Mouse (Mus musculus) cerebellum, postnatal 25 days (tissue): ENCODE data around the gene Mmp27.
A peak's percentile ranks its signal among the peaks of the same experiment; 100 is the strongest.

Source experiments
- DNase-seq, 2 experiments: peaks; one replicate each; pipeline ENCODE4 v3.0.0; 2021; ENCODE audit warnings: mixed read lengths in 2 of 2

Mmp27 gene

DNA sequence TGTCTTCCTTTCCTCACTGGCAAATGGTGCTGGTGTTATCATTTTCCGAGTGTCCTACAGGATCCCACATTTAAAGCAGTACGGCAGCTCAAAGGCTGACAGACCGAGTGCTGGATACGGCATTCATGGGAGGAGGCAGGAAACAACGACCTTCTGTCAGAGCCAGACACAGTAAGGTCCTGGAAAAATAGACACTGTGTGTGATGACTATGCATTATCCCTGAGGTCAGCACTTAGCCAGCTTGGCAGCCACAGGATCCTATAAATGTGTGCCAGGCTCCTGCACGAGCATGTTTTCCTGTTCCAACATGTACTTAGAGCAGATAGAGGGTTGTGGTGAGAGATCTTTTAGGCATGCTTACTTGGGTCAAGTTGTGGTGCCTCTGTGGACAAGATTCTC lies 32.8 kb downstream of the Mmp27 start:
- peak; percentile 43 to 47 for DNase-seq

DNA sequence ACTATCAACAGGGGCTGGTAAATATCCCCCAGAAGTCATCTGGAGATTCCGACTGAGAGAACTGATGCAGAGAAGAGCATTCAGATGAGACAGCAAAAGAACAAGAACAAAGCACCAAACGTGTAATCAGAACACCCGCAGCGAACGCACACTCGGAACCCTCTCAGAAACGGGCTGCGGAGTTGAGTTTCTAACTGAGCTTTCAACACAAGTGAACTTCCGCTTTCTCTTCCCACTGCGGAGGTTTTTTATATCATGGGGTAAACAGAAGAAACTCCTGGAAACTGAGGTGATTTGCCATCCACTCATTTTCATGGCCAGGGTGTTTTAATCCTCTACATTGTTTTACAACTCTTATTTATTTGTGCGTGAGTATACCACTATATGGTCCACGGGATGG lies 34.4 kb downstream of the Mmp27 start:
- DNase-seq: no peak

DNA sequence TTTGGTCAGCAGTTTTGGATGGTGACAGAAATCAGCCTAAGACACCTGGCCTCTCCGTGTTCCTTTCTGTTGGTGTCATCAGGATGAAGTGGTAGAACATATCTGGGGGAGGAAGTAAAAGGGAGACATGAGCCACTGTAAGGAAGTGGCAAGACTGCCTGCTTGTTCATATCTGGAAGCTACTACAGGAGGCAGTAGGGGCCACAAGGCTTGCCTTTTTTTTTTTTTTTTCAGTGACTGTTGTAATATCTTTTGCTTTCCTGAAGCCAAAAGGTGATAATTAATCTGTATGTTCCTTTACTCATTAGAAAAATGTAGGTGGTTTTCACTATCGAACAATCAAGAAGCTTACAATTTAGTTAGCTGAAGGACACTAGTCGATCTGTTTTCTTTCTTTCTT lies 51.4 kb downstream of the Mmp27 start:
- DNase-seq: no peak

DNA sequence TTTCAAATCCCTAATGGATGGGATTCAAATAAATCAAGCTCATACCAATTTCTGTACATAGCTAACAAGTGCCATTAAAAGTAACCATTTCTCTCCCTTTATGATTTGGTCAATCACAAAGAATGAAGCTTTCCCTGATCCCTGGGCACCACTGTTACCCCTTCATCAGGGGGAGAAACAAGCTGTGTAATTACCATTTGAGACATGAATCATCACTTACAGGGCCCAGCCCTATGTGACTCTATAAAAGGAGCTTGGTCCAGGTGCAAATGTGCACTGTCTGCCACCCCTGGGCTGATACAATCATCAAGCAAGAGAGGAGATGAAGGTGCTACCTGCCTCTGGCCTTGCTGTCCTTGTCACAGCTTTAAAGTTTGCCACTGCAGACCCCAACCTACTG lies 56.7 kb downstream of the Mmp27 start, which contains the start of gene Mmp20:
Gene Mmp20, plus strand, starts transcription at position 301 of the 400 bp plus-strand sequence.
- DNase-seq: no peak
